Mouse (Mus musculus): ENCODE results near the gene Lkaaear1. TPM values are rescaled to one million over a fixed set of nuclear protein-coding genes. Genes with fewer than 3 reads are reported as not detected.

The Lkaaear1 gene
- polyA plus RNA-seq, 1 experiment from 2014 or later: not detected

DNA sequence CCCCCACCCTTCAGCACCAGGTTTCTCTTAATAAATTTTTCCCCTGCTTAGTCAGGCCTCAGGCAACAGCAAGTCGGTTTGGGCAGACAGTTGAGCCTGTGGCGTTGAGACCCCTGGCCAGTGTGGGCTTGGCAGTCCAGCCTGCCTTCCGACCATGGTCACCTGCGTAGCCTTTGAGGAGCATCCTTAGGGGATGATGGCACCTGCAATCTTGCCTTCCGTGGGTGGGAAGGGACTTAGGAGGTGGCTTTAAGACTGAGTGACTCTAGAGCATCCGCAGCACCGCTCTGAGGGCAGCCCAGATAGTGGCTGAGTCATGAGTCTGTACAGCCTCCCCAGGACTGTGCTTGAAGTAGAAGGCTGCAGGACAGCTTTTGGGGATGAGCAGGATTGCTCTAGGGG lies 17.5 kb downstream of the Lkaaear1 start:
- Histone ChIP-seq H3K9me3 (no peaks in the 10 kb centered on the region), H3K27me3 (no peaks in the 10 kb centered on the region), H3K4me2 (peak overlapping the region; percentile 93), H3K4me3 (peak overlapping the region; percentile 66), H3K27ac (peak overlapping the region; percentile 80), H3K9ac (peak overlapping the region; percentile 93), H3K36me3 (peaks cover 8% of the 10 kb centered on the region), H3K4me1 (replicated peaks) (peaks cover 37% of the 10 kb centered on the region)
- WGBS: 18% methylated on average over 7 of the region's 7 CpGs
- ATAC-seq (ENCODE audit: low FRiP score): peak; percentile 41

DNA sequence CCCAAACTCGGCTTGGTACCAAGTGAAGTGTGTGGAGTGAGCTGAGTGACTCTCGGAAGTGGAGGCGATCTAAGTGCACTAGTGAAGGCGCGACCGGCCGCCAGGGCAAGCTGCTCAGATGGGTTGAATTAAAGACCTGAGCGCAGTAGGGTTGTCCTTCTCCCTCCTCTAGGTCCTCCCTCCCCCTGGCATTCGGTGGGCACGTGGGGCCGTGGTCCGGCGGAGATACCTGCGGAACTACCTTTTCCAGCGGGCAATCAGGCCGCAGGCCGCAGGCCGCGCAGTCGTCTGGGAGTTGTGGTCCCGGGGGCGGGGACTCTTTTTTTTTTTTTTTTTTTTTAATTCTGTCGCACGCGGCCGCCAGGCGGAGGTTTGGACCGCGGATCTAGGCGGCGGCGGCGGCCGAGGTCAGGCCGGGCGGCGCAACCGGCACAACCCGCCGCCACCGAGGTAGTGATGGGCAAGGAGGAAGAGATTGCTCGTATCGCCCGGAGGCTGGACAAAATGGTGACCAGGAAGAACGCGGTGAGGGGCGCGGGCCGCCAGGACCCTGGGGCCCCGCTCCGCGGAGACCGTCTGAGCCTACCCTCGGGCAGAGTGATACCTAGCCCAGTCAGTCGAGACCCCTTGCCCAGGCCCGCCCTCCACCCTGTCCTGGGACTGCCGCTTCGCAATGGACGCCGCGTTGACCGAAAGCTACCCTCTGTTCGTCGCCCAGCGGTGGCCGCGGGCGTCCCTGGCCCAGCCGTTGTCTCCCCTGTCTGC lies 18.1 kb downstream of the Lkaaear1 start, which contains the start of gene Tcea2:
TSS of gene Tcea2 (plus strand) at position 360 of the 765 bp plus-strand sequence.
- Histone ChIP-seq H3K4me2 (peak within 1 kb of the TSS; percentile 93), H3K4me1 (replicated peaks) (peaks cover 43% of the 10 kb centered on the region), H3K9me3 (no peaks in the 10 kb centered on the region), H3K4me3 (peak within 1 kb of the TSS; percentile 66), H3K9ac (peak within 1 kb of the TSS; percentile 93), H3K27ac (peak within 1 kb of the TSS; percentile 80), H3K36me3 (peaks cover 3% of the 10 kb centered on the region), H3K27me3 (no peaks in the 10 kb centered on the region)
- ATAC-seq (ENCODE audit: low FRiP score): peak; percentile 52
- WGBS: under 1% methylated on average over 67 of the region's 69 CpGs

DNA sequence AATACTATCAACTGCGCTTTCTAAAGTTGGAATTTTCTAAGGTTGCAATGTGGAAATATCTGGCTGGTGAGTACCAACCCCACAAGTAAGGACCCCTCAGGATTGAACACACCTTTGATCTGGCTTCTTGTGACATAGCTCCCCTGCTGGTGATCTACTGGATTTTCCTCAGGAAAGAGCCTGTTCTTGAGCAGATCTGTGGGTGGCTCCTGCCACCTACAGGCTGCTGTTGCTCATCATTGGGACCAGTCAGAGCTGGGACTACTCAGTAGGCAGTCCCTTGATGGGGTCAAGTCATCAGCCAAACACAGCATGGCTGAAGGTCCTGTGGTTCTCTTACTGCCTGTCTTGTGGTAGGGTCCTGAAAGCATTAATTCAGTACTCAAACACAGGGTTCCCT lies 19.5 kb downstream of the Lkaaear1 start:
- Histone ChIP-seq H3K9ac (no peak overlapping the region), H3K4me1 (replicated peaks) (peaks cover 45% of the 10 kb centered on the region), H3K27me3 (peaks cover 10% of the 10 kb centered on the region; the same call in 1 of the 2 replicates), H3K9me3 (no peaks in the 10 kb centered on the region), H3K27ac (no peak overlapping the region), H3K36me3 (no peaks in the 10 kb centered on the region), H3K4me3 (no peak overlapping the region), H3K4me2 (no peak overlapping the region)
- 36% methylated on average over 1 of the region's 1 CpGs for WGBS
- 0 out of 2 replicates have a peak, but pooled peaks have one; percentile 37 for ATAC-seq (ENCODE audit: low FRiP score)

DNA sequence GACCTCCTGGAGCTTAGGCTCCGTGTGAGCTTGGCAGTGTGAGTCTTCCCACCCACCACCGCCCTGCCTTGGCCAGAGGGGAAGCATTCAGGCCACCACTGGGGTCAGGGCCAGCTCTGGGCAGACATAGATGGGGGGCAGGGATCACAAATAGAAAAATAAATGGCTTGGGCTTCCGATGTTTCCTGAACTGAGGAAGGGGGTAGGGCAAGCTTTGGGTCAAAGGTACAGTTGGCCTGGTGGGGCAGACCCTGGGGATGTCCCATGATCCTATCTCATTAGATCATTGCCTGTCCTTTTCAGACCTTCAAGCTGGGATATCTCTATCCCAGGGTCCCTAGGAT lies 20.5 kb downstream of the Lkaaear1 start:
- Histone ChIP-seq H3K36me3 (no peaks in the 10 kb centered on the region), H3K4me3 (no peak overlapping the region), H3K9ac (no peak overlapping the region), H3K4me2 (no peak overlapping the region), H3K27me3 (peaks cover 19% of the 10 kb centered on the region), H3K9me3 (no peaks in the 10 kb centered on the region), H3K4me1 (replicated peaks) (peaks cover 53% of the 10 kb centered on the region), H3K27ac (peak overlapping the region; percentile 40; the same call in 1 of the 2 replicates)
- ATAC-seq (ENCODE audit: low FRiP score): no peak
- WGBS: 56% methylated on average over 3 of the region's 3 CpGs

DNA sequence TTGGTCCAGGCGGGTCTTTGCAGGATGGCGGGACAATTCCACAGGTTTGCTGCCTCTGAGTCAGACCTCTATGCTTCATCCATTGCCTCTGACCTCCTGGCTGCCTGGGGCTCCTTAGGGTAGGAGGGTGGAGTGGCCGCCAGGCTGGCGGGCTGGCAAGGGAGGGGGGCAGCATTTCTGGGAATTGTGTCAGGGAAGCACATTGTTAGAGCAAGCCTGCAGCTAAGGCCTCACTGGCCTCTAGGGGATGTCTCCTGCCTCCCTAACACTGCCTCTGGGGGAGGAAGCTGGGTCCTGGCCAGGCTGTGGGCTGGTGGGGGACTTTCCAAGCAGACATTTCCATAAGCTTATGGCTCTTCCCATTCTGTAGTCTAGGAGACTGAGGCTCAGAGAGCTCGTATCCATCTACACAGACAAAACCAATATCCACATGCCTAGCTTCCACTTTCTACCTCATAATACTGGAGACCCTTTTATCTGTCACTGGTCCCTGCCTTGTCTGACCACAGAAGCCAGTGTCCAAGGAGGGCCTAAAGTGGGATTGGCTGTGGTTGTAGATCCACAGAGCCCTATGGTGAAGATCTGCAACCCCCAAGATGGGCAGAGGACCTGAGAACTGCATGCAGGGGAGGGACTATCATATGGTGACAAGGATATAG lies 21.0 kb downstream of the Lkaaear1 start:
- Histone ChIP-seq H3K27me3 (peaks cover 24% of the 10 kb centered on the region), H3K4me1 (replicated peaks) (peaks cover 55% of the 10 kb centered on the region), H3K9ac (peak overlapping the region; percentile 15; the same call in 1 of the 2 replicates), H3K27ac (peak overlapping the region; percentile 40), H3K9me3 (no peaks in the 10 kb centered on the region), H3K4me3 (no peak overlapping the region), H3K4me2 (no peak overlapping the region), H3K36me3 (no peaks in the 10 kb centered on the region)
- WGBS: 64% methylated on average over 5 of the region's 5 CpGs
- ATAC-seq (ENCODE audit: low FRiP score): no peak

DNA sequence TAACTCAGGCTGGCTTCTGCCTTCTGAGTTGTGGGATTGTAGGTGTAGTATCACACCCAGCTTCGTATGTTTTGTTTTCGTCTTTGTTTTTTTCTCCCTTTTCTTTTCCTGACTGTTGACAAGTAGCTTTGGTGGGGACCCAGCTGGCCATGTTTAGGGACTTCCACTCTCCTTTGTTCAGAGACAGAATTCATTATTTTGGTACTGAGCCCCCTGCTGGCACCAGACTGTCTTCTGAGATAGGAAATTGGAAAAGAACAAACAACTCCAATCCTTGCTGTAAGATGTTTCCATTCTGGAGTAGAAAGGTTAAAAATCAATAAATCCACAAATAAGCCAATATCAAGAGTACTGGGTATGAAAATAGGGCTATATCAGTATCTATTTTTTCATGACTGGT lies 21.8 kb downstream of the Lkaaear1 start:
- Histone ChIP-seq H3K9ac (no peak overlapping the region), H3K27me3 (peaks cover 32% of the 10 kb centered on the region), H3K4me3 (no peak overlapping the region), H3K27ac (peak overlapping the region; percentile 40), H3K36me3 (no peaks in the 10 kb centered on the region), H3K9me3 (no peaks in the 10 kb centered on the region), H3K4me2 (no peak overlapping the region), H3K4me1 (replicated peaks) (peaks cover 57% of the 10 kb centered on the region)
- no peak for ATAC-seq (ENCODE audit: low FRiP score)
- 26% methylated on average over 2 of the region's 2 CpGs for WGBS

DNA sequence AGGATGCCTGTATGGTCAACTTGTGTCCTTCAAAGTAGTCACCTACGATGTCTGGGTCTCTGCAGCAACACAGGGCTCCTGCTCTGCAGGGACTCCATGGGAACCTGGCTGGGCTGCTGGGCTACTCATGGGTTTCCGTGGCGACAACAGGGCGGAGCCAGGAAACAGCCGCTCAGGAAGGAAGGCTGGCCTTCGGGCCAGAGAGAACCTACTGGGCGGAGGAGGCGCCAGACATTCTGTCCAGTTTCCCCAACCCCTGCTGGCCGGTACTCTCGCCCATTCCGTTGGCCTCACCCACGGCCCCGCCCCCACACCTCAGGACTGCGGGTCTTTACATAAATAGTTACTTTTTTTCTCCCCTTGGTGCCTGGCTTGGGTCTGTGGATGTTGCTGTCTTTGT lies 22.8 kb downstream of the Lkaaear1 start:
- Histone ChIP-seq H3K27me3 (peaks cover 42% of the 10 kb centered on the region), H3K36me3 (no peaks in the 10 kb centered on the region), H3K4me1 (replicated peaks) (peaks cover 57% of the 10 kb centered on the region), H3K27ac (peak overlapping the region; percentile 40), H3K9me3 (no peaks in the 10 kb centered on the region), H3K4me2 (peak overlapping the region; percentile 37), H3K9ac (no peak overlapping the region; the same call in 1 of the 2 replicates), H3K4me3 (no peak overlapping the region)
- no peak for ATAC-seq (ENCODE audit: low FRiP score)
- 2% methylated on average over 14 of the region's 14 CpGs for WGBS

DNA sequence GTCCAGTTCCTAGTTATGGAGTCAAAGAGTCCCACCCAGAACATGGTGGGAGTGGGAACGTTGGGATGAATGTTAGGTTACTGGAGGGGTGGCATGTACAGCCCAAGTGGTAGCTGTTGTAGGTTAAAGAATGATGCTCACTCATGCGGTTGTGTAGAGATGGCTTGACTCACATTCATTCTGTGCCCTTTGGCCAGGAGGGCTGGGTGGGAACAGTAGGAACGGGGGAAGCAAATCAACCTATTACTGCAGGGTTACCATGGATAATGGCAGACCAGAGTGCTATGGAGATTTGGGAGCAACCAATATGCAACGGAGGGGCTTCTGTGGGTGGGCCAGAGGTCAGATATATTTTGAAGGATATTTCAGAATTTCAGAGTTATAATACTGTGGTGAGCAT lies 23.3 kb downstream of the Lkaaear1 start:
- H3K36me3 ChIP-seq: no peaks in the 10 kb centered on the region
- ATAC-seq (ENCODE audit: low FRiP score): no peak
- no peaks in the 10 kb centered on the region for H3K9me3 ChIP-seq
- H3K4me2 ChIP-seq: no peak overlapping the region
- 75% methylated on average over 4 of the region's 4 CpGs for WGBS
- H3K27ac ChIP-seq: 0 out of 2 replicates have a peak overlapping the region, but pooled peaks have one; percentile 40
- no peak overlapping the region for H3K9ac ChIP-seq
- no peak overlapping the region for H3K4me3 ChIP-seq
- H3K4me1 ChIP-seq (replicated peaks): peaks cover 60% of the 10 kb centered on the region
- H3K27me3 ChIP-seq: peaks cover 47% of the 10 kb centered on the region

DNA sequence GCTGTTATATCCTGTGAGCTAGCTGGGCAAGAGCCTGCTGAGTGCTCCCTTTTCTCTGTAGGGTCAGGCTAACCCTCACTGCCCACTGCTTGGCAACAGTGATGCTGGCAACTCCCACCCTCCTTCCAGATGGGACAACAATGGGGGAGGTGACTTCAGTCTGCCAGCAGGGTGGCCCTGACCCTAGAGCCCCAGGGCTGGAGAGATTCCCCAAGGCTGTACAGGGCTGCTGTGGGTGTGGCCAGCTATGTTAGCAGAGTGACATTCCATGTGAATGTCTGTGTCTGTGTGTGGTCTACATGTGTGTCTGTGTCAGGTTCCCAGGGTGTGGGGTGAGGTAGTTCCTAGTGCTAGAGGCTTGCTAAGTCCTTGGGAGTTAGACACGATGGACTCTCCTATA lies 24.7 kb downstream of the Lkaaear1 start:
- H3K36me3 ChIP-seq: no peaks in the 10 kb centered on the region
- H3K27ac ChIP-seq: no peak overlapping the region
- WGBS: 54% methylated on average over 1 of the region's 1 CpGs
- H3K4me2 ChIP-seq: no peak overlapping the region
- peaks cover 53% of the 10 kb centered on the region for H3K4me1 ChIP-seq (replicated peaks)
- H3K4me3 ChIP-seq: no peak overlapping the region
- H3K27me3 ChIP-seq: peaks cover 61% of the 10 kb centered on the region
- no peak; the same call in 1 of the 2 replicates for ATAC-seq (ENCODE audit: low FRiP score)
- H3K9ac ChIP-seq: no peak overlapping the region
- no peaks in the 10 kb centered on the region for H3K9me3 ChIP-seq

DNA sequence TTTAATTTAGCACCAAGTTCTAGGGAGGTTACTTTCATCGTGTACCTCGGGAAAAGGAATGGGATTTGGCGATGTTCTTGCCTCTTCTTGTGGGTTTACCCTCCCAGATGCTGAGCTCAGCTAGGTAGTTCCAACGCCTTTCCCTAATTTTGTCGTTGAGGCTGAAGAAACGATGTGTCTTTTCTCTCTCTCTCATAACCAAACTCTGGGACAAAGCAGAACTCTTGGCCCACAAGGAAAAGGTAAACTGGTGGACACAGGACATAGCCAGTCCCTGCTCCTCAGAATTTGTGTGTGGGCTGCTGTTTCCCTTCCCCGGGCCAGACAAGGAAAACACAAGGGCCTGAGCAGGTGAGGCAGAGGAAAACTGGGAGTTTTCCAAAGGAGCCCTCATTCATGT lies 26.3 kb downstream of the Lkaaear1 start:
- ATAC-seq (ENCODE audit: low FRiP score): no peak
- H3K9me3 ChIP-seq: no peaks in the 10 kb centered on the region
- H3K4me2 ChIP-seq: peak overlapping the region; percentile 66
- peaks cover 51% of the 10 kb centered on the region for H3K4me1 ChIP-seq (replicated peaks)
- H3K9ac ChIP-seq: no peak overlapping the region
- no peak overlapping the region for H3K4me3 ChIP-seq
- no peaks in the 10 kb centered on the region for H3K36me3 ChIP-seq
- H3K27me3 ChIP-seq: peaks cover 71% of the 10 kb centered on the region
- 32% methylated on average over 7 of the region's 7 CpGs for WGBS
- no peak overlapping the region for H3K27ac ChIP-seq

DNA sequence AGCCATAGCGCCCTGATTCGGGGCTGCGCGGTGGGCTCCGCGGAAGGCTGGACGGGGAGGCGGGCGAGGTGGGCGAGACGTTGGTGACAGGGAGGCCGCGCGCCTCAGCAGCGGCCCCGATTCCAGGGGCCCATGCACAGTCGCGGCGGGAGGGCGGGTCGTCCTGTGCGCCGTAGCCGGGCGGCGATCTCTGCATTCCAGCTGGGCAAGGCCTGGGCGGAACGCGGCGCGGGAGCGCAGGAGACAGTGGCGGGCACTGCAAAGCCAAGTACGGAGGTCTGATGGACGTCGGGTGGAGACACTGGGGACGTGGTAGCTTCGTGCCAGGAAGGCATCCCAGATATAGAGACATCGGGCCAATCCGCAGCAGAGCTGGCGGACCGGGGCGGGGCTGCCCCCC lies 26.9 kb downstream of the Lkaaear1 start, which contains the start of gene Sox18:
TSS of gene Sox18 (minus strand) at position 315 of the 400 bp plus-strand sequence.
- peaks cover 45% of the 10 kb centered on the region for H3K4me1 ChIP-seq (replicated peaks)
- H3K9ac ChIP-seq: peak within 1 kb of the TSS; percentile 67
- peak within 1 kb of the TSS; percentile 45 for H3K4me3 ChIP-seq
- no peak within 1 kb of the TSS for H3K27ac ChIP-seq
- 0 out of 2 replicates have a peak, but pooled peaks have one; percentile 37 for ATAC-seq (ENCODE audit: low FRiP score)
- no peaks in the 10 kb centered on the region for H3K36me3 ChIP-seq
- no peaks in the 10 kb centered on the region for H3K9me3 ChIP-seq
- under 1% methylated on average over 42 of the region's 43 CpGs for WGBS
- H3K27me3 ChIP-seq: peaks cover 71% of the 10 kb centered on the region
- peak within 1 kb of the TSS; percentile 66 for H3K4me2 ChIP-seq

DNA sequence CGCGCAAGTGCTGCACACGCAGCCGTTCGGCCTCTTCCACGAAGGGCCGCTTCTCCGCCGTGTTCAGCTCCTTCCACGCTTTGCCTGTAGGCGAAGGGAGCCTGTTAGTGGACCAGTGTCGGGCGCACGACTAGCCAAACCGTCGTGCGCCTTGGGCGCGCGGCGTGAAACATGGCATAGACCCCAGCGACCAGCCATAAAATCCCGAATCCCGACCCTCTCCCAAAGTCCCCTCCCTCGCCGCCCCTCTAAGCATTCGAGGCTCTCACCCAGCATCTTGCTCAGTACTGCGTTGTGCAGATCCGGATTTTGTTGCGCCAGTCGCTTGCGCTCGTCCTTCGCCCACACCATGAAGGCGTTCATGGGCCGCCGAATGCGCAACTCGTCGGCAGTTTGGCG lies 27.3 kb downstream of the Lkaaear1 start:
- H3K4me2 ChIP-seq: peak overlapping the region; percentile 66
- no peaks in the 10 kb centered on the region for H3K9me3 ChIP-seq
- no peak overlapping the region for H3K27ac ChIP-seq
- H3K36me3 ChIP-seq: no peaks in the 10 kb centered on the region
- H3K4me3 ChIP-seq: peak overlapping the region; percentile 45
- under 1% methylated on average over 41 of the region's 41 CpGs for WGBS
- ATAC-seq (ENCODE audit: low FRiP score): no peak
- peaks cover 41% of the 10 kb centered on the region for H3K4me1 ChIP-seq (replicated peaks)
- peak overlapping the region; percentile 67 for H3K9ac ChIP-seq
- H3K27me3 ChIP-seq: peaks cover 71% of the 10 kb centered on the region

Data from hindbrain, embryonic 13.5 days (tissue).